Mouse (Mus musculus) heart, adult 2 months (tissue): ENCODE measurements at regions not wholly inside any gene's neighbourhood (a gene's known extent, or its start where the extent isn't known, plus 50 kb on each side); places are given as distances from the start of the nearest gene placed in this dataset.

ENCODE experiments used
- DNase-seq, 2 experiments: peaks; one replicate each; pipeline ENCODE4 v3.0.0; 2021
- H3K27ac ChIP-seq: fragments of 200-600 bp; 2 replicates; pipeline ENCODE4 v1.8.1; 2022
- H3K27me3 ChIP-seq: fragments of 200-500 bp; 2 replicates; pipeline ENCODE4 v1.6.1; 2012; ENCODE audit warnings: mild to moderate bottlenecking, low read length, inconsistent platforms, mixed read lengths; ENCODE audit not compliant: control insufficient read depth, insufficient read depth
- H3K36me3 ChIP-seq: fragments of 200-500 bp; 2 replicates; pipeline ENCODE4 v1.6.1; 2012; ENCODE audit warnings: low read length, inconsistent platforms; ENCODE audit not compliant: control insufficient read depth, insufficient read depth
- H3K4me1 ChIP-seq: fragments of 200-500 bp; 2 replicates; pipeline ENCODE4 v1.6.1; 2011; ENCODE audit warnings: low read length; ENCODE audit not compliant: control insufficient read depth, insufficient read depth
- H3K4me3 ChIP-seq: fragments of 200-600 bp; 2 replicates; pipeline ENCODE4 v1.8.1; 2022
- H3K79me2 ChIP-seq: fragments of 200-500 bp; replicated peaks from 2 replicates; pipeline ENCODE4 v1.6.1; 2012; ENCODE audit warnings: mild to moderate bottlenecking, inconsistent platforms, low read length, moderate library complexity, mixed read lengths; ENCODE audit not compliant: control insufficient read depth, insufficient read depth
- H3K9ac ChIP-seq: fragments of 200-500 bp; 2 replicates; pipeline ENCODE4 v1.6.1; 2012; ENCODE audit warnings: low read depth, mild to moderate bottlenecking, control low read depth, inconsistent platforms, low read length, mixed read lengths
- CTCF ChIP-seq: fragments of 200-600 bp; IDR thresholded peaks from 2 replicates; pipeline ENCODE4 v1.8.1; 2022; ENCODE audit warnings: antibody characterized with exemption, mild to moderate bottlenecking, moderate library complexity
- EP300 ChIP-seq: fragments of 200-500 bp; IDR thresholded peaks from 2 replicates; pipeline ENCODE4 v1.6.1; 2011; ENCODE audit warnings: low read depth, low read length, control low read depth; ENCODE audit not compliant: insufficient read depth
- POLR2A ChIP-seq: fragments of 200-500 bp; IDR thresholded peaks from 2 replicates; pipeline ENCODE4 v1.6.1; 2011; ENCODE audit warnings: mild to moderate bottlenecking, low read depth, low read length, control low read depth; ENCODE audit not compliant: insufficient read depth
- WGBS: fragments of 180-500 bp; shearing (Covaris S2); methylation state at CpG from one replicate; pipeline ENCODE4 v1.1.7; 2018; 5-methylcytosine and 5-hydroxymethylcytosine counted together
- intact Hi-C: fragments of 180-260 bp; cut with DNase I; formaldehyde crosslinking; loops from one replicate; pipeline ENCODE4 v1.15.1; 2025

DNA sequence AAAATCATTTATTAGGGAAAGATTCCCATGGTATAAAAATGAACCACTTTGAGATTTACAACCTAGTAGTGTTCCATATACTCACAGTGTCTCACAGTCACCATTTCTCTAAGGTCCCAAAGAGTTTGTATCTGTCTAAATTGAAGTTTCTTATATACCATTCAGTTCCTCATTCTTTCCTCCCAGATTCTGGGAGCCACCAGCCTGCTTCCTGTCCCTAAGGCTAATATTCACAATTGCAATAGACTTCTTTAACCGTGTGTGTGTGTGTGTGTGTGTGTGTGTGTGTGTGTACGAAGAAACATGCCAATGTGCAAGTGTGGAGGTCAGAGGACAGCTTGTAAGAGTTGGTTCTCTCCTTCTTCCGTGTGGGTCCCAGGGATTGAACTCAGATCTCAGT, 124.1 kb upstream of the Rbm19 start:
- H3K4me3 ChIP-seq: no peak overlapping the region
- no peak overlapping the region for H3K9ac ChIP-seq
- H3K4me1 ChIP-seq: no peaks in the 10 kb centered on the region
- no peaks in the 10 kb centered on the region for H3K36me3 ChIP-seq
- H3K27me3 ChIP-seq: no peaks in the 10 kb centered on the region
- 77% methylated on average over 3 of the region's 3 CpGs for WGBS
- no peak overlapping the region for H3K27ac ChIP-seq
- no peaks in the 10 kb centered on the region for H3K79me2 ChIP-seq
- intact Hi-C loops: no loop called here
- TF ChIP-seq EP300 (no peak), CTCF (no peak), POLR2A (no peak)
- DNase-seq: no peak

DNA sequence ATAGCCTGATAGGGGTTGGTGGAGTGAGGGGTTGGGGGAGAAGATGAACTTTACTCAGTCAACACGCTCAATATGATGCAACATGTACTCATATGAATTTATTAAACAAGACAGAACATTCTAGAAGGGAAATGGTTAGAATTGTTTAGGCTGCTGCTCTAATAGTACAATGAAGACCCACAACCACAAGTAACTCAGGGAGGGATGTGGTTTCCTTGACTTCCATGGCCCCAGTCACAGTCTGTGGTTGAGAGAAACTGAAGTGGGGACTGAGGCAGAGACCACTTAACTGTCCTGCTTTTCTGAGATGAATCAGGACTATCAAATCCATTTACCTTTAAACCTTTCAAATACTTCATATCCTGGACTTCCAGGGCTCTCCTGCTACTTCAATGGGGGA, 120.5 kb upstream of the Rbm19 start:
- Histone ChIP-seq H3K79me2 (no peaks in the 10 kb centered on the region), H3K27me3 (no peaks in the 10 kb centered on the region), H3K9ac (no peak overlapping the region), H3K36me3 (no peaks in the 10 kb centered on the region), H3K27ac (no peak overlapping the region), H3K4me1 (no peaks in the 10 kb centered on the region), H3K4me3 (no peak overlapping the region)
- WGBS: 83% methylated on average over 1 of the region's 1 CpGs
- no peak for DNase-seq
- TF ChIP-seq POLR2A (no peak), CTCF (no peak), EP300 (no peak)
- intact Hi-C loops: no loop called here

DNA sequence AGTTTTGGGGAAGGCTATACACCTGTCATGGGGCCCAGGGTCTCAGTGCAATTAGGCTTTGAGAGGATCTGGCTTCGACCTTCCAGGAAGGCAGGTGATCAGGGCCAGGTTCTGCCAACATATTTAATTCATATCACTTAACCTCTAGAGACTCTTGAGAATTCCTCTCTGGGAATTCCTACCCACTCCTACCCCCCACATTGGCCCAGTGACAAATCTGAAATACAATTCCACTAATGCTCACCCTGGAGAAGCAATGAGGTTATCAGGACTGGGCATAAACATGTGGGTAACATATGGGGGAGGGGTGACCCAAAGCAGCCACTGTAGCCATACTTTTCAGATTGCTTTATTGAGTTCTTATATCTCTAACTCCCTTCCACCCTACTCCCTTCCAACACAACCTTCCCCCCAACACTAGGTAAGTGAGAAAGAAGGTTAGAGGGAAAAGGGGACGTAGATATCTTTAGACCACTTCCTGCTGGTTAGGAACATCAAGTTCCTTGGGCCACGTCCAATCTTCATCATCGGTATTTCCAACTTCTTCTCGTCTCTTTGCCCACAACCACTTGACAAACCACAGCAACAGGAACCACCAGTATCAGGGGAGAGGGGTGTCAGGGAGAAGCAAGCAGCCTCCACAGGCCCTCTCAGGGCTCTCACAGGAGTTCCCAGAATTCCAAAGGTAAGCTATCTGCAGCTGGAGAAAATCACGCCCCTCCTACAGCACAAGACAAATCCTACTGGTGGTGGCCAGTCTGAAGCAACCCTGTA, 110.4 kb upstream of the Rbm19 start:
- TF ChIP-seq CTCF (no peak), EP300 (no peak), POLR2A (no peak)
- WGBS: 28% methylated on average over 6 of the region's 6 CpGs
- intact Hi-C loops: no loop called here
- no peak for DNase-seq
- Histone ChIP-seq H3K79me2 (no peaks in the 10 kb centered on the region), H3K9ac (no peak overlapping the region), H3K36me3 (no peaks in the 10 kb centered on the region), H3K4me1 (no peaks in the 10 kb centered on the region), H3K4me3 (no peak overlapping the region), H3K27me3 (no peaks in the 10 kb centered on the region), H3K27ac (no peak overlapping the region)

DNA sequence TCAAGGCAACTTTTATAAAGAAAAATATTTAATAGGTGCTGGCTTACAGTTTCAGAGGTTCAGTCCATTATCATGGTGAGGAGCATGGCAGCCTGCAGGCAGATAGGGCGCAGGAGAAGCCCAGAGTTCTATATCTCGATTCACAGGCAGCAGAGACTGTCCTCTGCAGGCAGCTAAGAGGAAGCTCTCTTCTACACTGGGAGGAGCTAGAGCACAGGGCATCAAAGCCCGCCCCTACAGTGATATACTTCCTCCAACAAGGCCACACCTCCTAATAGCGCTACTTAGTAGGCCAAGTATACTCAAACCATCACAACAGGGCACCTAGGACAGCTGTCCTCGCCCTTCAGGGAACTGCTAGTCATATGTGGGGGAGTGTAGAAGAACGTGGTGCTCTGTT, 108.5 kb upstream of the Rbm19 start:
- no peak overlapping the region for H3K4me3 ChIP-seq
- no peak overlapping the region for H3K9ac ChIP-seq
- DNase-seq: no peak
- intact Hi-C loops: no loop called here
- no peak overlapping the region for H3K27ac ChIP-seq
- H3K79me2 ChIP-seq: no peaks in the 10 kb centered on the region
- H3K36me3 ChIP-seq: no peaks in the 10 kb centered on the region
- 69% methylated on average over 6 of the region's 6 CpGs for WGBS
- no peak for TF ChIP-seq POLR2A
- no peak for TF ChIP-seq EP300
- no peak for TF ChIP-seq CTCF
- no peaks in the 10 kb centered on the region for H3K27me3 ChIP-seq
- no peaks in the 10 kb centered on the region for H3K4me1 ChIP-seq

DNA sequence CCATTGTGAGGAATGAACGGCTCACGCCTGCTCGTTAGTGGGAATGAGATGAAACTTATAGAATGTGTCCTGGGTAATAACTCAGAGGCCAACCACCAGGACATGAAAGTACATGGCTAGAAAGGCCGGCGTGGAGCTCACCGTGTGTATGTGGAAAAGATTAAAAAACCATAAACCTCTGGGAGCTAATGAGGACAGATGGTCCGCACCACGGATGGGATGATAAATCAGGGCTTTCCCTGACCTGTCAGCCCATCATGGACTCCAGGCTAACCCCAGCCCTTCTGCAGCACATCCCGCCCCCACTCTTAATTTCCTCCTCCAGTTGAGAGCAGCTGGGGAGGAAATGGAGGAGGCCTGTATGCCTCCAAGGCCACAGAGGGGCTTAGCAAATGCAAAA, 108.0 kb upstream of the Rbm19 start:
- intact Hi-C loops: no loop called here
- Histone ChIP-seq H3K79me2 (no peaks in the 10 kb centered on the region), H3K4me1 (no peaks in the 10 kb centered on the region), H3K36me3 (no peaks in the 10 kb centered on the region), H3K4me3 (no peak overlapping the region), H3K27me3 (no peaks in the 10 kb centered on the region), H3K27ac (no peak overlapping the region), H3K9ac (no peak overlapping the region)
- DNase-seq: no peak
- TF ChIP-seq POLR2A (no peak), EP300 (no peak), CTCF (no peak)
- 85% methylated on average over 9 of the region's 9 CpGs for WGBS

DNA sequence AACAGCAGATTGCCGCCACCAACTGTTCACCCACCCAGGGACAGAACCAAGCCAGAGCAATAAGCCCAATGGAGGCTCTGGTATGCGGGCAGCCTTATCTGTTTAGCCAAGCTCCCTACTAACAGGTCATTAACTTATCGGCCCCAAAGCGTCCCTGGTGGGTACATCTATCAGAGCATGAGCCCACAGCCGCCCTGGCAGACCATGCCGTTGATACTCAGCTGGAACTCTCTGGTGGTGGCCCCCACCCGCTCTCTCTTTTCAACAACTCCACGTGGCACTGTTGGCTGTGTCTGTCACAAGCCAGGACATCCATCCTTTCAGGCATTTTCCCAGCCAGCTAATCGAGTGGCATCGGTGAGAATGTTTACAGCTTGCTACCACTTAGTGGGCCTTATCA, 100.8 kb upstream of the Rbm19 start:
- no peaks in the 10 kb centered on the region for H3K27me3 ChIP-seq
- DNase-seq: no peak
- TF ChIP-seq CTCF (no peak), EP300 (no peak), POLR2A (no peak)
- H3K9ac ChIP-seq: no peak overlapping the region
- H3K27ac ChIP-seq: no peak overlapping the region
- no peaks in the 10 kb centered on the region for H3K36me3 ChIP-seq
- intact Hi-C loops: no loop called here
- 13% methylated on average over 10 of the region's 10 CpGs for WGBS
- no peaks in the 10 kb centered on the region for H3K4me1 ChIP-seq
- no peaks in the 10 kb centered on the region for H3K79me2 ChIP-seq
- no peak overlapping the region for H3K4me3 ChIP-seq
